Mouse (Mus musculus): ENCODE results near the gene Pdk2.
A peak's percentile ranks its signal among the peaks of the same experiment; 100 is the strongest.

Gene Pdk2

DNA sequence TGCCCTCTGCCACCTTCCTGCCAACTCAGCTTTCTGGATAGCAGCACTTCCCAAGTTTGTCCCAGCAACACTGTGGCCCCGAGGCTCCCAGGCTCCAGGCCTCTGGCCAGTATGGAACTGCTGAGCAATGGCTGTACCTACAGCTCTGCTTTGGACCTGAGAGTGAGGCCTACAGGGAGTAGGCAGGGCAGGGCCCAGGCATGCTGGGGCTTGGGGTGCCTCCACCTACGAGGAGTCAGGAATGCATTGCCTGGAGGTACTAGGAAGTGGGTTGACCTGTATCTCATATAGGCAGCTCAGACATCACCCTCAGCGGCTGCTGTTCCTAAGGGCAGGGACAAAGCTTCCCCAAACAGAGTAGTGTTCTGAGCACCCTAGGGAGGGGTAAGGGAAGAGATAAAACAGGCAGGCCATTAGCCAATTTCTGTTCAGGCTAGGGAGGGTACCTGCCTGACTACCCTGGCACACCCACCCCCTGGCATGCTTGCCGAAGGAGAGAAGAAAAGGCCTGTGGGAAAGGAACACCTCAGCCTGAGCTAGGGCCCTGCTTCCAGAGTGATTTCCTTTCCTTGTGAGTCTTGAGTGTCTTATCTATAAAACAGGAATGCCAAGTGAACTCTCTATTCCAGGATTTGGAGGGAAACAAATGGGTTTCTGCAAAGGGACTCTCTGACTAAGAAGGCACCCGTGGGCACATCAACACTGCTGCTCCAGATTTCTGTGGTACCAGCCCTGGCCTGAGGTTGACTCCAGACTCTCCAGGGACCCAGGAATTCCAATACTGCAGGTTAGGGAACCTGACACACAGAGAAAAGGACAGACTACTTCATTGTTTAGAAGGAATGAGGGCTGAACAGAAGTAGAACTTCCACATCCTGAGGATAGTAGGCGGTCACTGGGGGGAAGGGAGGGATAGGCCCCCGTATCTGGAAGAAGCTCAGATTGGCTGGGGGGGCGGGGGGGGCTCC, 29.3 kb upstream of the Pdk2 start:
- peak in 1 of 2 experiments; percentile 65 for DNase-seq (ENCODE audit: low spot score in 2 of 2)

DNA sequence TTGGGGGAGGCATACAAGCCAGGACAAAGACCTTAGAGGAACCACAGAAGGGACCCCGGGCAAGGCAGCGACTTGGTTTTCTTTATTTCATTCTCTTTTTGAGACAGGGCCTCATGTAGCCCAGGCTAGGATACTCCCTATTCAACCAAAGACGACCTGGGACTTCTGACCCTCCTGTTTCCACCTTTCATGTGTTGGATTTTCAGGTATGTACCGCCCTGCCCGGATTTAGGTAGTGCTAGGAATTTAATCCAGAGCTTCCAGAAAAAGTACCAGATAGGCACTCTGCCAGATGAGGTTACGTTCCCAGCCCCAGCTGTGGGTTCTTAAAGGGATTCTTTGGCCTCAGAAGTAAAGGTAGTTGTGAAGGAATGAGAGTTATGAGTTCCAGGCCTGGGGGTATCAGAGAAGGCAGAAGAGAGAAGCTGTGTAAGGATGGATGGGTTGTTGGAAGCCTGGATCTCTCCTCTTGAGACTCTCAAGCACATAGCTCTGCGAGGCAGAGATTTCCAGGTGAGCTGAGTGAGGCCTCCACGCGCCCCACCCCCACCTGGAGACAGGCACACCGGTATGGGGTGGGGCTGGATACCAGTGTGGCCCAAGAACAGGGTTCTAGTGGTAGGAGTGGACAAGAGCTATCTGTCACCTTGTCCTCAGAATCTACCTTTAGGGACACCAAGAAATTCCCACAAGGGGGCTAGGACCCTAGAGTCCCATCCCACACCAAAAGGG, 28.2 kb upstream of the Pdk2 start:
- no peak for DNase-seq (ENCODE audit: low spot score in 2 of 2)

DNA sequence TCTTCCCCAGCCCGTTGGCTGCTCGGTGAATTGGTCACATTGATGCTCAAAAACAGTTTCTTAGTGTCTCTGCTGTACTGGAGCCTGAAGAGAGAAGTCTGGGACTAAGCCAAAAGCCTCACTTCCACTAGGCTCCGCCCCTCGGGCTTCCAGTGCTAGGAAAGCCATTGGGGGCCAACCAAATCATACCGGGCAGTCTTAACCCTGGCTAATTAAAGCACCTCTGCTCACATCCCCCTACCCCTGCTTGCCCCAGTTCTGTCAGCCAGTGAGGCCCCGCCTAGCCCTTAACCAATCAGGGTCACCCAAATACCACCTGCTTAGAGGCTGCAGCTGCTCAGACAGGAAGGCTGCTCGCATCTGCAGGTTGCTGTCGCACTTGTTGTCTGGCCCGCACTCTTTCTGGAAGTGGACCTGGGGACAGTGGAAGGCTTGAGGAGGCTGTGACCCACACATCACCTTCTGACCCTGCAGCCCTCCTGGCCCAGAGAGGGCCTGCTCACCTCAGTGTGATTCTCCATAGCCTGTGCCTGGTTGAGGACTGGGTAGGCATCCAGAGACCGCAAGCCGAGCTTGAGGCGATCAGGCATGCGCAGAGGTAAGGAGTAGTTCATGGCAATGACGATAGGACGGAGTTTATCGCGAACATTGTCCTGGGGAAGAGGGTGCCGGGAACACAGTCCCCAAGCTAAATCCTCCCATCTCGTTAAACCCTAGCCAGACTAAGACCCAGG, 15.8 kb upstream of the Pdk2 start:
- DNase-seq (ENCODE audit: low spot score in 2 of 2): no peak

DNA sequence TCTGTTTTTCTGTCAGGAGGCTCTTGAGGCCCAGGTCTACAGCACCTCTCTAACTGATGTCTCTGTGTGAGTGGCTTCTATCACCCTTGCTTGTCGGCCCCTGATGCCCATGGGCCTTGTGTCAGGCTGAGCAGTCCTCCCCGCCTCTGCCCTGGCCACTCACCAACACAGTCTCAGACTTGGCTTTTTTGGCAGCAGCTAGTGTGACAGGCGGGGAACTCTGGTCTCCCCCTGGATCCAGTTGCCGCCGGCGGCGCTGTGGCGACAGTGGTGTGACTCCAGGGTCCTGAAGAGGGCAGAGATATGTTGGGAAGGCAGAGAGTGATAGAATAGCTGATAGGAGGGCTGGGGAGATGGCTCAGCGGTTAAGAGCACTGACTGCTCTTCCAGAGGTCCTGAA, 11.9 kb upstream of the Pdk2 start:
- no peak for DNase-seq (ENCODE audit: low spot score in 2 of 2)

DNA sequence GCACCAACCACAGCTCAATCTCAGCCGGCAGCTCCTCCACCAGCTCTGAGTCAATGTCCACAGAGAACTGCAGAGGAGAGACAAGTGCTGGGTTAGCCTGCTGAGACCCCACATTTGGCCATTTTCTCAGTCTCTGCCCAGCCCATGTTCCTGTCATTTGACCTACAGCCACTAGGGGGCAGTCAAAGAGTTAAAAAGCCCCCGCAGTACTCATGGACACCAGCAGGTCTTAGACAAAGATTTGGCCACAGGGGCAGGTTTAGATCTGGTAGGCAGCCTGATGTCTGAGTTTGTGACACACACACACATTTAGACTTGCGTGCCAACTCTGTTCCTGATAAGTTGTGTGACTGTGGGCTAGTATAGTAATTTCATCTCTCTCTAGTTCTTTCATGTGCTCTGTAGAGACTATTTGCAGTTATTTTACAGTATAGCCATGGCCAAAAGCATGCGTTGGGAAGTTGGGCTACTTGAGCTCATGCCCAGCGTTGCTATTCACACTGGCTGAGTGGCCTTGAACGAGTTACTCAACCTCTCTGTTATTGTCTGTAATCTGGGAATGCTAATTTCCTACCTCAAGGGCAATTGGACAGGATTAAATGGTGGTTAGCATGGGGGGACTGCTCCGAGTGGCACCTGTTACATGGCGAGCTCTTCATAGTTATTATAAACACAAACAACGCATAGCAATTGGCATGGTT, 6.0 kb upstream of the Pdk2 start:
- DNase-seq (ENCODE audit: low spot score in 2 of 2): peak; percentile 39 to 49

DNA sequence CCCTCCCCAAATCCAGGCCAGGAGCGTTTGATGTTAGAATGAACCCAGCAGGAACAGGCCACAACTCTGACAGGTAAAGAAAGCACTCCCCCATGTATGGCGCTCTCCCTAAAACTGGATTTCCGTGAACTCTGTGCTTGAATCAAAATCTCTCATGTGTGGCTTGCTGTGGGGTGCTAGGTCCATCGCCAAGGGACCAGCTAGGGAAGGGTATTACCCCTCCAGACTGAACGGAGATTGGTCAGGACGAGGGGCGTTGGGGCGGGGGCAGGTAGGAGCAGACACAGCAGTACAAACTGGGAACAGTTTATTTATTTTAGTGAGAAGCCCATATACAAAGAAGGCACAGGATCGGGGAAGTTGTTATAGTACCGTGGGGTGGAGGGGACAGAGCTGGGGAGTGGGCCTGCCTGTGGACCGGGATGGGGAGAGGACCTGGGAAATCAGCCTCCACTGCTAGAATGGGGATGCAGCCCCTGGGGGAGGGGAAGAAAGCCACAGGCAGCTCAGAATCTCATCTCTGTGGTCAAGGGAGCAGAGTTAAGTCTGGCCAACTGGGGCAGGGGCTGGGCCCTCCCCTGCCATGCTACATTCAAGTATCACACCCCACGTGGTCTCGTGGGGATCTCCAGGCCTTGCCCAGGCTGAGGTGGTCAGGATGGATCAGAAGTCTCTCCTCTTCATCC, 3.2 kb upstream of the Pdk2 start:
- DNase-seq (ENCODE audit: low spot score in 2 of 2): no peak

DNA sequence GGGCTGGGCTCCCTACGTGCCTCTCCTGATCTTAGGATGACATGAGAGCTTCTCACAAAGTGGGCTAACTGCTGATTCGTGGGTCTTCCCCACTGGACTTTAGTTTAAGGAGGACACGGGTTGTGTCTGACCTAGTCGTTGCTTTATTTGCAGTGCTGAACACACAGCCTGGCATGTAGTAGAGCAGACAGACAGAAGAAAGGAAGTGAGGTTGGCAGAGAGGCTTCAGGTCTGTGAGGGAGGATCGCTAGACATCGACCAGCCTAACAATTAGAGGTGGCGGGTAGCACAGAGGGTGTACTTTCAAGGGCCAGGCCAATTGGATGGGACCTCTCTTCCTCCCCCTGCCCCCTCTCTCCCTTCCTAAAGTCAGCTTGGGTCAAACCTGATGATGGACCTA, 2.5 kb upstream of the Pdk2 start:
- DNase-seq (ENCODE audit: low spot score in 2 of 2): no peak

DNA sequence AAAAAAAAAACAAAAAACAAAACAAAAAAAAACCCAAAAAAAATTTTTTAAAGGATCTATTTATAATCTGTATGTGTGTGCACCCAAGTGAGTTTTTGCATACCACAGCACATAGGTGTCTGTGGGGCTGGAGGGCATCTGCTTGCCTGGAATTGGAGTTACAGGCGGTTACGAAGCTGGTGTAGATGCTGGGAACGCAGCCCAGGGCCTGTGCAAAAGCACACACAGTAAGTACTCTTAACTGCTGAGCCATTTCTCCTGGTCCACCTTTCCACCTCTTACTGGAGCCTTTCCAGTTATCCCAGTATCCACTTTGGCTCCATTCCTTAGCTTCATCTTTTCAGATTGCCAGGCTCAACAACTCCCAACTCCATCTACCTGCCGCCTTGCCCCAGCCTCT, 1.9 kb upstream of the Pdk2 start:
- DNase-seq (ENCODE audit: low spot score in 2 of 2): no peak

DNA sequence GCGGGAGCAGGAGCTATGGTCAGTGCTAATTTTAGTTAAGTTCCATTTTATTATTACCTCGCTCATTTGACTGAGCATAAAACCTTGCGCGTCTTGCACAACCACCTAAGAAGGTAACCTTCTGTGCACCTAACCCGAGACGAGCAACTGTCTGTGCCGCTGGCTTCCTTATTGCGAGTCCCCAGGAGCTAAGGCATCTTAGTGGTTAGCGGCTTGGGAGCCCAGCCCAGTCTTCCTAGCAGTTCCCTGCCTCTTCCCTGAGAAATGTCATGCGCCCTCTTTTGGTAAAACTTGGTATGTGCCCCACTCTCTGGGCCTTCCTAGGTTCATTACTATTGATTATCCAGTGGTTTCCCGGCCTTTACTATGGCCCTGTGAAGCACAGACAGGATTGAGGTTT, 942 bp upstream of the Pdk2 start:
- DNase-seq (ENCODE audit: low spot score in 2 of 2): peak; percentile 73 to 82

DNA sequence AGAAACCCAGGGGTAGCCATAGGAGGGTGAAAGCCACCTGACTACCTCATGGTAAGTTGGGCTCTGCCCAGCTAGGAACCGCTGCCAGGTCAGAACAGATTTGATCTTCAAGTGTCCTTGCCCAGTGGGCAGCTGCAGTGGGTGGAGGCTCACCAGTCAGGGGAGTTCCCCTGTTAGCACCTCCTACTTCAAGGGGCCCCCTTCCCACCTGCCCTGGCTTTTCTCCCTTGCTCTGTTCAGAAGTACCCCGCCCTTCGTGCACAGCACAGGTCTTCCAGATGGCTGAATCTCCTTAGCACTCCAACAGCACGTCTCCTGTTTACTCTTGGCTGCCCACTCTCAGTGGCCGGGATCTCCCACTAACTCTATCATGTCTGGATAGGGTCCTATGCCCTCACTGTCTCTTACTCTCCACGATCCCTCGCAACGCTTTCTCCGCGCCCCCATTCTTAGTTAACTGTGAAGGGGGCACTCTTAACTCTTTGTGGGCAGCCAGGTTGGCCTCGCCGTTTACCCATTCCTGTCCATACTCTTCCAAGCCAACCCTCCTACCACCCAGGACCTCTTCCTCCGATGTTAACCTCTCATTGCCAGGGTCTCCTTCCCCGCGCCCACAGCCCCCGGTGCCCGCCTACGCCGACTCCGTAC, 539 bp downstream of the Pdk2 start:
- peak in 1 of 2 experiments; percentile 64 for DNase-seq (ENCODE audit: low spot score in 2 of 2)

DNA sequence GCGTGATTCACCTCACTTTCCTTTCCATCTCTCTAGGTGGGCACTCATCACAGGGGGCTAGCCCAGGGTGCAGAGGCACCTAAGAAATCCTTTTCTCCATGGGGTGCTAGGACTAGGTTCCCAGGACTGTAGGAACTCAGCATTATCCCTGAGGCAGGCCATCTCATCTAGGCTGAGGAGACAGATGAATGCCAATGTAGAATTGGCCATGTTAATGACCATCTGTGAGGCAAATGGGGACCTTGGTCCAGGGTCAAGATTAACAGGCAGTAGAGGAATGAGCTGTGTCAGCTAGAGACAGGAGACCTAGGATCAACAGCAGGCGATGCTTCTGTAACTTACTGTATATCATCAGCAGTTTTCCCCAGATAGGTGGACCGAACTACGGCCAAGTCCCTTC, 1.4 kb downstream of the Pdk2 start:
- DNase-seq (ENCODE audit: low spot score in 2 of 2): no peak

DNA sequence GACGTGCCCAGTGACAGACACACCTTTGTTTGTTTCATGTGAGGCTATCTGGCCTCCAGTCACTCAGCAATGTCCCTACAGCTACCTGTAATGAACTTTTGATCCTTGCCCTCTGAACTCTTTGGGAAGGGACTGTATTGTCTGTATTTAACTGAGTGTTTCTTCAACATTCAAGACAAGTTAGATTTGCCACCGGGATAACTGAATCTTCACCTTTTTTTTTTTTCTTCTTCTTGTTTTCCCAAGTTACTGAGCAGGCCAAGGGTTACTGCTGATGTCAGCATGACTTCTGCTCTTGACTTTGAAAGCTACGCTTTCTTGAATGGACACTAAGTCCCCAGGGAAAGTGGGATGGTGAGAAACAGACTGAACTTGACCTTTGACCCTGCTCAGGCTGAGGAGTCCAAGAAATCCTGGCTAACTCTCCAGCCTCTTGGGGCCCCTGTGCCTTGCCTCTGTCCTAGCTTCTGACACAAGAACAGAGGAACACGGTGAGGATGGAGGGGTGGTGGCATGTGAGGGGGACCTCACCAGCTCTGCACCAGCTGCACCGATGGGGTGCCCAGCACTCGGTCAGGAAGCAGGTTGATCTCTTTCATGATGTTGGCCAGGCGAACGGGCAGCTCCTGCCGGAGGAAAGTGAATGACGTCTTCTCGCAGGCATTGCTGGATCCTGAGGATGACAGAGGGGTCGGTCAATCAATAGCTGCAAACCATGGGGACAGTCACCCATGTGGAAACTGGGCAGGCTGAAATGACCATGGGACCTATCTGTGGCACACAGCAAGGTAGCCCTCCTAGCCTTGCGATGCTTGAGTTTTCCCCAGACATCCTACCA, 2.1 kb downstream of the Pdk2 start:
- no peak for DNase-seq (ENCODE audit: low spot score in 2 of 2)

DNA sequence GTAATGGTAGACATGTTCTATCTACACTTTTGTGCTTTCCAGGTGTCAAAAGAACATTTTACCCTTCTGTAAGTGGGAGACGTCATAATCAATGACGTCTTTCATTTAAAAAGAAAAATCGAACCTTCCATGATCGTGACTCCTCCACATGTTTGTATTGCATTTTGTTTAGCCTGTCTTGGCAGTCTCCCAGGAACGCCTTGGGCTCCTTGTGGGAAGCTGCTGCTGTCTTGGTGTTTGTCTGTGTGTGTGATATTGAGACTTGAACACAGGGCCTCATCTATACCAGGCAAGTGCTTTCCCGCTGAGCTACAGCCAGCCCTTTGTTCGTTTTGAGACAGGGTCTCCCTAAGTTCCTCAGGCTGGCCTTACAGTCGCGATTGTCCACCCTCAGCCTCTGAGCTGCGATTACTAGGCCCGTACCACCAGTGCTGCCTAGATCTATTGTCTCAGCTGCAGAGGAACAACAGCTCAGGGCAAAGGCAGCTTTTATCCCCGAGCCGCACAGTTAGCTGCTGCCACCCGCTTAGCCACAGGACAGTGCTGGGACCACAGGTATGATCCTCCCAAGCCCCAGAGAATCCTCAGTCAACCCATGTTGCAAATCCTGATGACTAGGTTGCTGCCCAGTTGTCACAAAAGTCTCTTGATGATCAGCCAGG, 2.9 kb downstream of the Pdk2 start:
- DNase-seq (ENCODE audit: low spot score in 2 of 2): no peak

DNA sequence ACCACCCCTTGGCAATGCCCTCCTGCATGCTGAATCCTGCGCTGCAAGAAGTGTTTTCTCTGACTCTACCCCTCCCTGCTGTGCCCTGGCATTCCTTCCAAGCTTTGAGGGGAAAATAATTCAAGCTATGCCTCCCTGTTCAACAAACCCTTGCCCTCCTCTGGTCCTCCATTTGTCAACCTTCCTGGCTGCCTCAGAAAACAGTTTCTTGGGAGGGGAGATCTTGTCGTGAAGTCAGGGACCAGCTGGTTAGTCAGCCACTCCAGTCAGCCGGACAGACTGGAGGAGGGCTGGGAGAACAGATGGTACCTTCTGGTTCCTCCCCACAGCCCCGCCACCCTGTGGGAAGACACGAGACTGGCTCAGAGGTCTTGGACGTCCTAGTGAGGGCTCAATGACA, 3.8 kb downstream of the Pdk2 start:
- no peak for DNase-seq (ENCODE audit: low spot score in 2 of 2)

DNA sequence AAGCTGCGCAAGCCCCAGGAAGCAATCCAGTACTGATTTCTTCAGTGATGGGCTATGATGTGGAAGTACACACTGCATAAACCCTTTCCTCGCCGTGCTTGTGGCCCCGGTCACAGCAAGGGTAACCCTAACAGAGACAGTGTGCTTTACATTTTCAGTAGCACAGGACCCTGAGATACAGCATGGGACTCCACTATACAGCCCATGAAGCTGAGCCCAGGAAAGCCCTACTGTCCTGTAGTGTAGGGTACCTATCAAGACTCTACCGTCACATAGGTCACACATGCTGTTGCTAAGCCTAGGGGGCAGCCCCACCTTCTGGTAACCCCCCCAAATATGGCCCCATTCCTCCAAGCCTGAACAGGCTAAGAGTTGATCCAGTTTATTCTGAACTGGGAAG, 4.6 kb downstream of the Pdk2 start:
- no peak for DNase-seq (ENCODE audit: low spot score in 2 of 2)

DNA sequence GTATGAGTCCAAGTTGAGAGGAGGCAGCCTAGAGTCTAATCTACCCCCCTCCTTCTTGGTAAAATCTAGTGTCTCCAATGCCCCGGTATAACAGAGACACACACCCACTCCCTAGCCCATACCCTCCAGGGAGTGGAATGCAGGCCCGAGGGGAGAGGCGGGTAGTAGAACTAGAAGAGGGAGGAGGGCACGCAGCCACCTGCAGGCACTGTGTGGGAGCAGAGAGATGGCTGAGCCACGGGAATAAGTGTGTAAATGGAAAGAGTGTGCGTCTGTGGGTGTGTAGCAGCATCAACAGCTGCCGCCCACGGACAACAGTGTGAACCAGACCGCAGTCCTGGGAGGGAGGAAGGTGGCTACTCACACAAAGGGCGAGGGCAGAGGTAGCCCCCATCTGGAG, 6.3 kb downstream of the Pdk2 start:
- no peak for DNase-seq (ENCODE audit: low spot score in 2 of 2)

DNA sequence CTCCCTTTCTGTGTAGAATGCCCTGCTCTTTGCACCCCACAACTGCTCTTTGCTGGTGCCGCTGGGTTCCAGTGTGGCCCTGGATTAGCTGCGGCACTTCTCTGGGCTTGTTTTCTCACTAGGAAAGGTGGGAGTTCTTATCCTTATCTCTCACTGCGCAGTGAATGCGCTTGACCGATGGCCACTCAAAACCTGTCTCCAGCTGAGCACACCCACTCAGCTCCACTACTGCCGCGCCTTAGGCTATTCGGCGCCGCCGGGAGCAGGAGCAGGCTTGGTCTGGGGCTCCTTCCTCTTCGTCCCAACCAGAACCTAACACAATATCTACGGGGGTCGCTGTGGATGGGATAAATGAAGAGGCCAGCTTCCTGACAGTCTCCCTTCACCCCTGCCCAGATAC, 7.5 kb downstream of the Pdk2 start:
- DNase-seq (ENCODE audit: low spot score in 2 of 2): no peak

DNA sequence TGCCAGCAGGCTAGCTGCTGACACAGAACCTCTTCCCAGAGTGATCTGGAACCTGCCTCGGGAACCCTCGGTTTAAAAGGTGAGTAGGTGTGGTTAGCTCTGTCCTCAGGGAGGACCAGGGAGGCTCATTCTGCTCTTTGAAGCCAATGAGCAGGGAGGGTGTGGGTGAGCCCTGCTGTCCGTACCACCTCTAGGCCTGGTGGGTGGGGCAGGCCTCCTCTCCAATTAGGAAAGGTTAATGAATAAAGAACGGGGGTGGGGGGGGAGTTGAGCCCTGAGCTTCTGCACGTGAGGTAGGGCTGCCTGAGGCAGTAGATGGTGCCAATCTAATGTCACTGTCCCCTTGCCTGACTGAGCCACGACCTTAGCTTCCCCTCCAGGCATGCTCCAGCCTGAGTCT, 8.2 kb downstream of the Pdk2 start:
- DNase-seq (ENCODE audit: low spot score in 2 of 2): no peak

DNA sequence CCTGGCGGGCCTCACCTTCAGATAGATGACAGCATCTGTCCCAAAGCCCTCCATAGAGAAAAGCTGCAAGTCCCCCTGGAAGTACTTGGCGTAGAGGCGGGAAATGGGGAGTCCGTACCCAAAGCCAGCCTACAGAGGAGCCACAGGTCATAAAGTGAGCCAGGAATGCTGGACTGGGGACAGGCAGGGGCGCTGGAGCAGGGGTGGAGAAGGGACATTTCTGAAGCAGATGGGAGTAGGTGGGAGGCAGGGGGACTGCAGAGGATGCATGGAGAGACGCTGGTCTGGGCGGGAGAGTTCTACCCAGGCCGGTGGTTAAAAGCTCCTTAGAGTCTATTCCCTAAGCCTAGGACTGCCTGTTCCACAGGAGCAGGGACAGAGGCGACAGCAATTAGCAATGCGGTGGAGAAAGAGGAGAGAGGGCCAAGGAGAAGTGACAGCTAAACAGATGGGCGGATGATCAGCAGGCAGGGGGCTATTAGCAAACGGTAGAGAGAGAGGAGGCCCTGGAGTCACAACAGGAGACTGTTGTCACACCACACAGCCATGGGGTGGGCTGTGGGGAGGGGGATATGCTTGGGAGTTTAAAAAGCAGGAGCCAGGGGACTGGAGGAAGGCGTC, 13.2 kb downstream of the Pdk2 start:
- DNase-seq (ENCODE audit: low spot score in 2 of 2): no peak

Data from urinary bladder, postnatal 36 days (tissue).